ENCODE assay signal across 15 mouse cellular contexts in the genomic region with DNA sequence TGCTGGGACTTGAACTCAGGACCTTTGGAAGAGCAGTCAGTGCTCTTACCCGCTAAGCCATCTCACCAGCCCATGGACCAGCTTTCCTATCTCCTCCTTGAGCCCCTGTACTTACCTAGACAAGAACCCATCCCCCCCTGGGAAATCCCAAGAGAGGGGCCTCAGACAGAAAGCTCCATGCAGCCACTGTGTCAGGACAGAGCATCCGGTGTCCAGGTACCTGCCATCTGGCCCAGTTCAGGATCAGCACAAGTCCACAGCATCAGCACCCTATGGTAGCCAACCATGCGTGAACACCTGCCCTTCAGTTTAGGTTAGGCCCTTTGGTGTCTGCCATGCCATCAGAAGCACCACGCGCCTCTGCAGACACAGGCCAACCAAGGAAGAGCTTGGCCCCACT. TPM values are rescaled to one million over a fixed set of nuclear protein-coding genes. Genes with fewer than 3 reads are reported as not detected.
A peak's percentile ranks its signal among the peaks of the same experiment; 100 is the strongest.
DNase-seq lines count a peak whose midpoint lies in the region.
"Had no signal": no experiment of that assay in that cellular context is flagged by ENCODE, and none has a peak within 500 bp of the region (broad histone marks: within the 10 kb centered on the region; RNA-seq: fewer than 3 reads in every experiment).

No protein-coding gene starts in this region.

- DNase-seq in layer of hippocampus, adult 9-11 months, result peak; percentile 17
- no peak for DNase-seq in layer of hippocampus, adult 8-10 months (ENCODE audit: low spot score in 2 of 2)
- peak; percentile 2 for DNase-seq in thymus, postnatal 4 days
- no peak for DNase-seq in thymus, postnatal 36 days
- peak; percentile 54 for DNase-seq in cerebellum, adult 9-10 months
- DNase-seq in T-cell, adult 2 months (ENCODE audit: low spot score), result no peak
- DNase-seq: adrenal gland, adult 2 months; B cell, adult 2 months; heart, adult 2 months; heart, postnatal 4 days; kidney, adult 8-10 months; kidney, postnatal 14 days; liver, postnatal 0 days; right cerebral cortex, adult 18-20 months had no signal

RNA-seq across cellular contexts. Expression of gene Panx2, which starts 5.4 kb away (rescaled TPM):
- total RNA-seq in layer of hippocampus, adult 8-10 months (2022), result 100 to 1,000 TPM; 126 to 157 (median 144) TPM
- total RNA-seq: gastrocnemius, adult 18-20 months had no signal

RNA-seq across cellular contexts. Expression of gene Trabd, which starts 10.0 kb away (rescaled TPM):
- 10 to 100 TPM; 20.5 to 22.3 (median 22.0) TPM for total RNA-seq in layer of hippocampus, adult 8-10 months (2022)

RNA-seq across cellular contexts. Expression of gene Selenoo, which starts 24.0 kb away (rescaled TPM):
- 10 to 100 TPM; 22.9 to 25.4 (median 23.4) TPM for total RNA-seq in layer of hippocampus, adult 8-10 months (2022)

RNA-seq across cellular contexts. Expression of gene Tubgcp6, which starts 58.0 kb away (rescaled TPM):
- 10 to 100 TPM; 26.1 to 38.9 (median 32.8) TPM for total RNA-seq in layer of hippocampus, adult 8-10 months (2022)

Comparison
In these comparisons a context has a peak if more than half of its experiments do, and no peak if none do; other contexts are left out.
1. DNase-seq: peak in layer of hippocampus, adult 9-11 months (single experiment), thymus, postnatal 4 days (single experiment) and cerebellum, adult 9-10 months (single experiment); none in layer of hippocampus, adult 8-10 months (0 of 2), thymus, postnatal 36 days (0 of 2) and T-cell, adult 2 months (single experiment).